Mouse (Mus musculus) liver, adult 2 months (tissue): ENCODE measurements around the gene Kcnj5. TPM values are rescaled to one million over a fixed set of nuclear protein-coding genes. Genes with fewer than 3 reads are reported as not detected.

Experiments
- DNase-seq: peaks from one replicate; pipeline ENCODE4 v3.0.0-alpha.2; 2011; ENCODE audit warnings: low read depth, low spot score; ENCODE audit errors: extremely low read depth
- H3K27ac ChIP-seq: fragments of 200-500 bp; replicated peaks from 2 replicates; pipeline ENCODE4 v1.5.1; 2012; ENCODE audit warnings: low read depth, mild to moderate bottlenecking, control low read depth, inconsistent platforms, low read length; ENCODE audit not compliant: insufficient read depth
- H3K27me3 ChIP-seq: fragments of 200-500 bp; 2 replicates; pipeline ENCODE4 v1.6.1; 2012; ENCODE audit warnings: mild to moderate bottlenecking, moderate library complexity, low read length, inconsistent platforms; ENCODE audit not compliant: control insufficient read depth, insufficient read depth
- H3K36me3 ChIP-seq: fragments of 200-500 bp; 2 replicates; pipeline ENCODE4 v1.6.1; 2012; ENCODE audit warnings: low read length, inconsistent platforms; ENCODE audit not compliant: control insufficient read depth, insufficient read depth
- H3K4me1 ChIP-seq: fragments of 200-500 bp; 2 replicates; pipeline ENCODE4 v1.6.1; 2011; ENCODE audit warnings: low read length; ENCODE audit not compliant: control insufficient read depth, insufficient read depth
- H3K4me3 ChIP-seq: fragments of 200-500 bp; 2 replicates; pipeline ENCODE4 v1.5.1; 2011; ENCODE audit warnings: low read depth, mild to moderate bottlenecking, control low read depth, low read length, moderate library complexity; ENCODE audit not compliant: insufficient read depth
- H3K79me2 ChIP-seq: fragments of 200-500 bp; 2 replicates; pipeline ENCODE4 v1.6.1; 2012; ENCODE audit warnings: inconsistent platforms, mild to moderate bottlenecking, low read length, moderate library complexity; ENCODE audit not compliant: control insufficient read depth, insufficient read depth
- H3K9ac ChIP-seq: fragments of 200-500 bp; 2 replicates; pipeline ENCODE4 v1.6.1; 2012; ENCODE audit warnings: low read depth, mild to moderate bottlenecking, control low read depth, inconsistent platforms, low read length
- CTCF ChIP-seq: fragments of 200-500 bp; IDR thresholded peaks from 2 replicates; pipeline ENCODE4 v1.5.1; 2011; ENCODE audit warnings: low read depth, low read length, control low read depth
- POLR2A ChIP-seq: fragments of 200-500 bp; IDR thresholded peaks from 2 replicates; pipeline ENCODE4 v1.6.1; 2011; ENCODE audit warnings: low read length, control low read depth; ENCODE audit not compliant: insufficient read depth; ENCODE audit errors: extremely low read depth
- WGBS: fragments of 180-500 bp; shearing (Covaris S2); methylation state at CpG from one replicate; pipeline ENCODE4 v1.1.7; 2018; 5-methylcytosine and 5-hydroxymethylcytosine counted together
- polyA plus RNA-seq: library from polyadenylated mRNA; depleted of rRNA; stranded (reverse); fragments of >200 nt; gene quantifications from 2 replicates; pipeline ENCODE4 v1.2.3, GENCODE M21; 2012; rRNA removed
- total RNA-seq: library from RNA; depleted of rRNA; stranded (reverse); fragments of >200 nt; gene quantifications from 2 replicates; pipeline ENCODE4 v1.2.3, GENCODE M21; 2014; rRNA removed

Gene Kcnj5
- total RNA-seq (under 0.01 and 0.07 TPM in 2 replicates), polyA plus RNA-seq (0.02 and 0.06 TPM in 2 replicates)

GRCm38 (mm10) chr9:32344051-32344450 is at the start of gene Kcnj5:
Gene Kcnj5, minus strand, starts transcription at chr9:32344350.
- no peak within 1 kb of the TSS for H3K9ac ChIP-seq
- DNase-seq = no peak

GRCm38 (mm10) chr9:32392716-32393115 is 48.6 kb upstream of the Kcnj5 start:
- DNase-seq = no peak
- Histone ChIP-seq H3K27ac (no peak overlapping the region), H3K9ac (no peak overlapping the region), H3K79me2 (no peaks in the 10 kb centered on the region), H3K27me3 (no peaks in the 10 kb centered on the region), H3K4me1 (no peaks in the 10 kb centered on the region), H3K4me3 (no peak overlapping the region), H3K36me3 (no peaks in the 10 kb centered on the region)
- TF ChIP-seq POLR2A (no peak), CTCF (no peak)
- 82% methylated on average over 6 of the region's 6 CpGs for WGBS

More at GRCm38 (mm10) chr9:32344051-32344450, at the start of gene Kcnj5:
- Histone ChIP-seq H3K4me1 (no peaks in the 10 kb centered on the region), H3K4me3 (peak within 1 kb of the TSS; percentile 8; the same call in 1 of the 2 replicates), H3K36me3 (no peaks in the 10 kb centered on the region), H3K27me3 (peaks cover 5% of the 10 kb centered on the region; the same call in 1 of the 2 replicates), H3K27ac (no peak within 1 kb of the TSS), H3K79me2 (no peaks in the 10 kb centered on the region)
- no peak for TF ChIP-seq POLR2A
- no peak for TF ChIP-seq CTCF
- 3% methylated on average over 20 of the region's 20 CpGs for WGBS

- no peak for TF ChIP-seq CTCF
- no peak for TF ChIP-seq POLR2A
- DNase-seq = no peak
- Histone ChIP-seq H3K4me3 (no peak overlapping the region), H3K36me3 (no peaks in the 10 kb centered on the region), H3K27me3 (no peaks in the 10 kb centered on the region), H3K4me1 (no peaks in the 10 kb centered on the region), H3K79me2 (no peaks in the 10 kb centered on the region), H3K27ac (no peak overlapping the region), H3K9ac (no peak overlapping the region)
- WGBS = 91% methylated on average over 9 of the region's 9 CpGs
Observed at GRCm38 (mm10) chr9:32391701-32392100, 47.6 kb upstream of the Kcnj5 start.

- H3K9ac ChIP-seq = no peak overlapping the region
- H3K4me3 ChIP-seq = no peak overlapping the region
- DNase-seq = no peak
- H3K36me3 ChIP-seq = no peaks in the 10 kb centered on the region
- 87% methylated on average over 5 of the region's 5 CpGs for WGBS
- H3K27me3 ChIP-seq = no peaks in the 10 kb centered on the region
- H3K4me1 ChIP-seq = no peaks in the 10 kb centered on the region
- H3K27ac ChIP-seq = no peak overlapping the region
- TF ChIP-seq POLR2A = no peak
- TF ChIP-seq CTCF = no peak
- H3K79me2 ChIP-seq = no peaks in the 10 kb centered on the region
Observed at GRCm38 (mm10) chr9:32391092-32391491, 46.9 kb upstream of the Kcnj5 start.

GRCm38 (mm10) chr9:32388120-32388519 is 44.0 kb upstream of the Kcnj5 start:
- no peak overlapping the region for H3K9ac ChIP-seq
- no peaks in the 10 kb centered on the region for H3K4me1 ChIP-seq
- H3K27me3 ChIP-seq = no peaks in the 10 kb centered on the region
- peak; percentile 64 for TF ChIP-seq CTCF
- TF ChIP-seq POLR2A = no peak
- DNase-seq = peak; percentile 28
- H3K4me3 ChIP-seq = no peak overlapping the region
- WGBS = 96% methylated on average over 1 of the region's 1 CpGs
- no peak overlapping the region for H3K27ac ChIP-seq
- H3K36me3 ChIP-seq = no peaks in the 10 kb centered on the region
- no peaks in the 10 kb centered on the region for H3K79me2 ChIP-seq

GRCm38 (mm10) chr9:32384906-32385305 is 40.8 kb upstream of the Kcnj5 start:
- Histone ChIP-seq H3K79me2 (no peaks in the 10 kb centered on the region), H3K27ac (no peak overlapping the region), H3K36me3 (no peaks in the 10 kb centered on the region), H3K4me1 (no peaks in the 10 kb centered on the region), H3K9ac (no peak overlapping the region), H3K4me3 (no peak overlapping the region), H3K27me3 (no peaks in the 10 kb centered on the region)
- 77% methylated on average over 4 of the region's 4 CpGs for WGBS
- DNase-seq = no peak
- TF ChIP-seq POLR2A (no peak), CTCF (no peak)
